ENCODE assay signal across 8 mouse cellular contexts in genomic region chr6:22071323-22071840, GRCm38 (mm10).
A peak's percentile ranks its signal among the peaks of the same experiment; 100 is the strongest.
DNase-seq lines count a peak whose midpoint lies in the region; ATAC-seq and TF ChIP-seq lines count a peak whose summit lies in the region.

No protein-coding gene starts in this region.

- TF ChIP-seq CTCF in MEL (IDR thresholded peaks at IDR 0.05 in 2 of 3, conservative IDR thresholded peaks at IDR 0.05 in 1 of 3; ENCODE audit: control insufficient read depth in 1 of 3, insufficient read depth in 1 of 3, low read depth in 2 of 3, low read length in 3 of 3, poor library complexity in 1 of 3, severe bottlenecking in 1 of 3) = peak in 2 of 3 experiments; percentile 33 to 60; a peak in 2 of 6 replicates

- no peak for ATAC-seq in kidney, embryonic 15.5 days (replicated peaks; ENCODE audit: low FRiP score)
- ATAC-seq in midbrain, embryonic 15.5 days (replicated peaks) = peak; percentile 84

- H3K4me1 ChIP-seq in kidney, embryonic 15.5 days = no peaks in the 10 kb centered on the region
- no peaks in the 10 kb centered on the region for H3K4me1 ChIP-seq in MEL (ENCODE audit: control insufficient read depth in 1 of 2, insufficient read depth in 2 of 2, low read length in 2 of 2)
- 0 out of 2 replicates have a peak, but pooled peaks cover 5% of the 10 kb centered on the region for H3K4me1 ChIP-seq in midbrain, embryonic 15.5 days

- no peaks in the 10 kb centered on the region for H3K27me3 ChIP-seq in kidney, embryonic 15.5 days
- peaks cover 0 to 3% of the 10 kb centered on the region in 2 experiments; a peak in 1 of 4 replicates for H3K27me3 ChIP-seq in MEL (ENCODE audit: control insufficient read depth in 1 of 2, insufficient read depth in 2 of 2, low read length in 2 of 2)
- H3K27me3 ChIP-seq in midbrain, embryonic 15.5 days (replicated peaks) = no peaks in the 10 kb centered on the region

- H3K9ac ChIP-seq in kidney, embryonic 15.5 days = no peak overlapping the region
- H3K9ac ChIP-seq in MEL (ENCODE audit: control insufficient read depth, low read depth, low read length, poor library complexity, severe bottlenecking) = no peak overlapping the region
- peak overlapping the region; percentile 25; the same call in 1 of the 2 replicates for H3K9ac ChIP-seq in midbrain, embryonic 15.5 days

- peak overlapping the region; percentile 14; the same call in 1 of the 2 replicates for H3K4me2 ChIP-seq in kidney, embryonic 15.5 days
- H3K4me2 ChIP-seq in midbrain, embryonic 15.5 days = peak overlapping the region; percentile 25; the same call in 1 of the 2 replicates

- H3K79me2 ChIP-seq in MEL (ENCODE audit: control insufficient read depth, insufficient read depth, low read length, poor library complexity) = no peaks in the 10 kb centered on the region

- TF ChIP-seq POLR2A in MEL (IDR thresholded peaks at IDR 0.05; ENCODE audit: control insufficient read depth in 1 of 2, insufficient read depth in 1 of 2, low read depth in 1 of 2, low read length in 2 of 2, poor library complexity in 1 of 2) = no peak

- no peak for TF ChIP-seq EP300 in MEL (IDR thresholded peaks at IDR 0.05; ENCODE audit: low read depth in 1 of 2, low read length in 2 of 2)

- 0 out of 2 replicates have a peak, but pooled peaks cover 7% of the 10 kb centered on the region for H3K36me3 ChIP-seq in kidney, embryonic 15.5 days
- H3K36me3 ChIP-seq in MEL (ENCODE audit: control insufficient read depth in 1 of 2, insufficient read depth in 2 of 2, low read length in 2 of 2) = no peaks in the 10 kb centered on the region
- no peaks in the 10 kb centered on the region for H3K36me3 ChIP-seq in midbrain, embryonic 15.5 days (replicated peaks)

- no peak overlapping the region for H3K4me3 ChIP-seq in kidney, embryonic 15.5 days (replicated peaks)
- H3K4me3 ChIP-seq in MEL (ENCODE audit: control insufficient read depth in 1 of 2, insufficient read depth in 1 of 2, low read depth in 2 of 2, low read length in 2 of 2) = no peak overlapping the region
- peak overlapping the region; percentile 12; the same call in 1 of the 2 replicates for H3K4me3 ChIP-seq in midbrain, embryonic 15.5 days

- H3K27ac ChIP-seq in kidney, embryonic 15.5 days = no peak overlapping the region
- no peak overlapping the region for H3K27ac ChIP-seq in MEL (ENCODE audit: control insufficient read depth, low read depth, low read length)
- no peak overlapping the region; the same call in 1 of the 2 replicates for H3K27ac ChIP-seq in midbrain, embryonic 15.5 days

- 42% methylated on average over 4 of the region's 4 CpGs for WGBS in kidney, embryonic 15.5 days
- 32% methylated on average over 4 of the region's 4 CpGs for WGBS in midbrain, embryonic 15.5 days

- TF ChIP-seq RAD21 in MEL (IDR thresholded peaks at IDR 0.05; ENCODE audit: low read depth, low read length) = peak; percentile 75

- DNase-seq in kidney, adult 11 months = no peak
- peak; percentile 28 for DNase-seq in MEL (ENCODE audit: low read depth, low spot score)
- DNase-seq in embryo, embryonic 11.5 days (ENCODE audit: low read depth, low spot score) = peak; percentile 13
- DNase-seq in right cerebral cortex, postnatal 14 days = no peak
- no peak for DNase-seq in lung, postnatal 25 days (ENCODE audit: low spot score)
- no peak for DNase-seq in gastrocnemius, adult 18-20 months (ENCODE audit: low spot score)

- no peaks in the 10 kb centered on the region for H3K9me3 ChIP-seq in kidney, embryonic 15.5 days (replicated peaks)
- H3K9me3 ChIP-seq in MEL (replicated peaks; ENCODE audit: insufficient read depth, low read length) = no peaks in the 10 kb centered on the region
- no peaks in the 10 kb centered on the region for H3K9me3 ChIP-seq in midbrain, embryonic 15.5 days

TF ChIP-seq in MEL, 35 proteins besides CTCF, POLR2A, EP300 and RAD21:
- TF ChIP-seq MAZ (IDR thresholded peaks at IDR 0.05; ENCODE audit: low read depth, low read length) (no peak), ZC3H11A (IDR thresholded peaks at IDR 0.05; ENCODE audit: low read depth, low read length) (peak; percentile 56), ZNF384 (IDR thresholded peaks at IDR 0.05; ENCODE audit: low read depth, low read length) (peak; percentile 98), SMC3 (IDR thresholded peaks at IDR 0.05; ENCODE audit: low read depth, low read length) (peak; percentile 52), TAL1 (IDR thresholded peaks at IDR 0.05; ENCODE audit: low read length) (no peak)

Comparison
In these comparisons a context has a peak if more than half of its experiments do, and no peak if none do; other contexts are left out.
1. DNase-seq: peak in MEL (single experiment) and embryo, embryonic 11.5 days (single experiment); none in kidney, adult 11 months (single experiment), right cerebral cortex, postnatal 14 days (single experiment), lung, postnatal 25 days (single experiment) and gastrocnemius, adult 18-20 months (single experiment).